8 mouse cellular contexts compared by ENCODE assay signal in the genomic region with DNA sequence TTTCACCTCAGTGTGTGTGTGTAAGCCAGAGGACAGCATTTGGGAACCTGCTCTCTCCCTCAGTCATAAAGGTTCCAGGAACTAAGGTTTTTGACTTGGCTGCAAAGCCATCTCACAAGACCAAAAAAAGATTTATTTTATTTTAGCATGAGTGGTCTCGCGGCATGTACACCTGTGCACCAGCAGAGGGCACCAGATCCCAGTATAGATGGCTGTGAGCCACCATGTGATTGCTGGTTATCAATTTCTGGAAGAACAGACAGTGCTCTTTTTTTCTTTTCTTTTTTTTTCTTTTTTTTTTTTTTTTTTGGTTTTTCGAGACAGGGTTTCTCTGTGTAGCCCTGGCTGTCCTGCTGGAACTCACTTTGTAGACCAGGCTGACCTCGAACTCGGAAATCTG. TPM values are rescaled to one million over a fixed set of nuclear protein-coding genes. Genes with fewer than 3 reads are reported as not detected.
DNase-seq lines count a peak whose midpoint lies in the region; ATAC-seq and TF ChIP-seq lines count a peak whose summit lies in the region.
"Not testable (repeated sequence)": the region's sequence is repeated elsewhere in the genome, so short reads cannot be mapped to it uniquely, and the experiment has no call there.

No protein-coding gene starts in this region.

- in situ Hi-C loops in CH12.LX (cut with MboI; ENCODE audit: low pct_ligation_motif_present, low pct_unique_long_range_greater_than_20kb, low sequenced_read_pairs): loop anchor here (5.0 to 25.0 kb wide), 4 partner anchors 35 to 900 kb away; a partner anchor contains a TSS

- not testable (repeated sequence) for TF ChIP-seq EP300 in CH12.LX (IDR thresholded peaks at IDR 0.05; ENCODE audit: low read length)

- H3K4me1 ChIP-seq in CH12.LX (ENCODE audit: control insufficient read depth in 1 of 2, insufficient read depth in 2 of 2): peaks cover 0 to 14% of the 10 kb centered on the region in 2 experiments; a peak in 1 of 4 replicates
- H3K4me1 ChIP-seq in bone marrow macrophage, adult 2 months (ENCODE audit: control insufficient read depth, insufficient read depth, low read length): peaks cover 12% of the 10 kb centered on the region
- H3K4me1 ChIP-seq in liver, embryonic 13.5 days (replicated peaks): peaks cover 21% of the 10 kb centered on the region

- not testable (repeated sequence) for H3K27me3 ChIP-seq in CH12.LX (replicated peaks); liver, embryonic 13.5 days

- TF ChIP-seq CTCF in CH12.LX (conservative IDR thresholded peaks at IDR 0.05 in 1 of 2, IDR thresholded peaks at IDR 0.05 in 1 of 2; ENCODE audit: low read depth in 2 of 2, low read length in 2 of 2): peak; percentile 89 to 93
- TF ChIP-seq CTCF in bone marrow macrophage, adult 2 months (IDR thresholded peaks at IDR 0.05; ENCODE audit: low read depth, low read length): peak; percentile 78

- H3K79me2 ChIP-seq in CH12.LX (replicated peaks; ENCODE audit: control insufficient read depth, extremely low read depth, insufficient read depth, poor library complexity, severe bottlenecking): not testable (repeated sequence)

- H3K36me3 ChIP-seq in CH12.LX (replicated peaks in 1 of 2; ENCODE audit: control insufficient read depth in 1 of 2, insufficient read depth in 1 of 2, low read length in 1 of 2); liver, embryonic 13.5 days: not testable (repeated sequence)

- ATAC-seq in liver, embryonic 13.5 days (ENCODE audit: low read depth): not testable (repeated sequence)
- peak; percentile 63; the same call in 1 of the 2 replicates for ATAC-seq in neutrophil, adult 5-6 weeks (ENCODE audit: extremely low read depth, insufficient number of reproducible peaks, low FRiP score, poor library complexity, severe bottlenecking)

- dilution Hi-C loops in CH12.LX (cut with MboI; ENCODE audit: extremely low pct_ligation_motif_present, extremely low pct_unique_long_range_greater_than_20kb, low sequenced_read_pairs): not testable (repeated sequence)

- 32% methylated on average over 5 of the region's 5 CpGs for WGBS in liver, embryonic 13.5 days (ENCODE audit: insufficient replicate concordance)

- H3K9ac ChIP-seq in CH12.LX (ENCODE audit: insufficient read depth, low read depth); liver, embryonic 13.5 days: not testable (repeated sequence)

- not testable (repeated sequence) for TF ChIP-seq POLR2A in CH12.LX (IDR thresholded peaks at IDR 0.05; ENCODE audit: low read depth, low read length); bone marrow macrophage, adult 2 months (IDR thresholded peaks at IDR 0.05; ENCODE audit: borderline replicate concordance, low read depth, low read length)

- H3K4me2 ChIP-seq in CH12.LX (ENCODE audit: insufficient read depth, low read depth, poor library complexity, severe bottlenecking); liver, embryonic 13.5 days: not testable (repeated sequence)

- TF ChIP-seq RAD21 in CH12.LX (IDR thresholded peaks at IDR 0.05; ENCODE audit: low read depth, low read length): peak; percentile 89

- not testable (repeated sequence) for H3K9me3 ChIP-seq in CH12.LX (replicated peaks; ENCODE audit: low read length); liver, embryonic 13.5 days (replicated peaks)

- not testable (repeated sequence) for H3K27ac ChIP-seq in CH12.LX (ENCODE audit: insufficient read depth, low read depth); bone marrow macrophage, adult 2 months (ENCODE audit: insufficient read depth, low read depth, low read length); liver, embryonic 13.5 days

- H3K4me3 ChIP-seq in CH12.LX (replicated peaks in 1 of 3; ENCODE audit: low read depth in 2 of 3, low read length in 2 of 3, poor library complexity in 1 of 3); bone marrow macrophage, adult 2 months (ENCODE audit: insufficient read depth, low read length); liver, embryonic 13.5 days (replicated peaks): not testable (repeated sequence)

- DNase-seq in CH12.LX (ENCODE audit: extremely low read depth): peak; percentile 88
- DNase-seq in embryo, embryonic 9.5 days (ENCODE audit: extremely low spot score): peak; percentile 47
- DNase-seq in heart, adult 8-10 months (ENCODE audit: low spot score): peak; percentile 57
- DNase-seq in kidney, postnatal 14 days: peak; percentile 78
- DNase-seq in liver, embryonic 13.5 days: peak; percentile 19
- DNase-seq in testis, postnatal 10 days (ENCODE audit: low spot score): peak; percentile 87

TF ChIP-seq in CH12.LX, 34 proteins besides CTCF, POLR2A, EP300 and RAD21:
- TF ChIP-seq SMC3 (IDR thresholded peaks at IDR 0.05; ENCODE audit: low read depth, low read length) (peak; percentile 85), IRF4 (IDR thresholded peaks at IDR 0.05; ENCODE audit: low read depth, low read length) (0 out of 2 replicates have a peak, but pooled peaks have one; percentile 27), MAX (IDR thresholded peaks at IDR 0.05; ENCODE audit: low read length) (peak; percentile 85; the same call in 1 of the 2 replicates), MXI1 (IDR thresholded peaks at IDR 0.05; ENCODE audit: low read depth, low read length) (peak; percentile 39; the same call in 1 of the 2 replicates), MYC (IDR thresholded peaks at IDR 0.05; ENCODE audit: low read depth, low read length) (peak; percentile 97), ZNF384 (IDR thresholded peaks at IDR 0.05; ENCODE audit: low read depth, low read length) (peak; percentile 93), SIN3A (IDR thresholded peaks at IDR 0.05; ENCODE audit: low read length) (0 out of 2 replicates have a peak, but pooled peaks have one; percentile 39), USF1 (IDR thresholded peaks at IDR 0.05; ENCODE audit: low read depth, low read length) (peak; percentile 51), ZC3H11A (IDR thresholded peaks at IDR 0.05; ENCODE audit: low read depth, low read length) (peak; percentile 55)

RNA-seq across cellular contexts. Expression of a gene that starts 32.7 kb away (rescaled TPM):
- 108 and 144 TPM in 2 replicates for total RNA-seq in CH12.LX (2012; rRNA removed)
- 151 and 172 TPM in 2 replicates for total RNA-seq in CH12.LX (2014; rRNA removed)
- polyA plus RNA-seq in CH12.LX (2012; ENCODE audit: insufficient read length, low read depth): 257 and 288 TPM in 2 replicates
- 60.8 and 65.4 TPM in 2 replicates for polyA plus RNA-seq in bone marrow macrophage, adult 2 months (2012; ENCODE audit: insufficient read depth, insufficient read length, missing spikeins)
- 100 to 1,000 TPM in 1 of 4 experiments, 10 to 100 TPM in 3; 88.4 to 102 (median 91.0) TPM for total RNA-seq in heart, adult 8-10 months (2022)
- polyA plus RNA-seq in liver, embryonic 13.5 days (2015; fragmentation: Nextera tagmentation; extraction: Ambion mirVana): 134 and 159 TPM in 2 replicates
- 52.8 and 67.9 TPM in 2 replicates for total RNA-seq in neutrophil, adult 5-6 weeks (2017)

RNA-seq across cellular contexts. Expression of a gene that starts 35.8 kb away (rescaled TPM):
- total RNA-seq in CH12.LX (2012; rRNA removed): 22.2 and 23.1 TPM in 2 replicates
- 8.8 and 11.5 TPM in 2 replicates for total RNA-seq in CH12.LX (2014; rRNA removed)
- 31.9 and 44.4 TPM in 2 replicates for polyA plus RNA-seq in CH12.LX (2012; ENCODE audit: insufficient read length, low read depth)
- polyA plus RNA-seq in bone marrow macrophage, adult 2 months (2012; ENCODE audit: insufficient read depth, insufficient read length, missing spikeins): 17.3 and 17.6 TPM in 2 replicates
- total RNA-seq in heart, adult 8-10 months (2022): 10 to 100 TPM; 25.1 to 29.3 (median 26.2) TPM
- polyA plus RNA-seq in liver, embryonic 13.5 days (2015; fragmentation: Nextera tagmentation; extraction: Ambion mirVana): 5.4 and 7.1 TPM in 2 replicates
- 40.0 and 47.3 TPM in 2 replicates for total RNA-seq in neutrophil, adult 5-6 weeks (2017)

RNA-seq across cellular contexts. Expression of a gene that starts 41.5 kb away (rescaled TPM):
- total RNA-seq in CH12.LX (2012; rRNA removed) (2.1 and 2.4 TPM in 2 replicates), CH12.LX (2014; rRNA removed) (3.6 and 5.3 TPM in 2 replicates)
- polyA plus RNA-seq in CH12.LX (2012; ENCODE audit: insufficient read length, low read depth): 3.6 and 5.4 TPM in 2 replicates
- 13.2 and 14.6 TPM in 2 replicates for polyA plus RNA-seq in bone marrow macrophage, adult 2 months (2012; ENCODE audit: insufficient read depth, insufficient read length, missing spikeins)
- 10 to 100 TPM; 69.0 to 82.6 (median 74.0) TPM for total RNA-seq in heart, adult 8-10 months (2022)
- 7.4 and 8.3 TPM in 2 replicates for polyA plus RNA-seq in liver, embryonic 13.5 days (2015; fragmentation: Nextera tagmentation; extraction: Ambion mirVana)
- 20.0 and 24.4 TPM in 2 replicates for total RNA-seq in neutrophil, adult 5-6 weeks (2017)

Comparison
In these comparisons a context has a peak if more than half of its experiments do, and no peak if none do; other contexts are left out.
1. DNase-seq: peak in every context shown above with its lines; median percentile 88 in CH12.LX; 87 in testis, postnatal 10 days; 78 in kidney, postnatal 14 days; 57 in heart, adult 8-10 months; 47 in embryo, embryonic 9.5 days; 19 in liver, embryonic 13.5 days.